Mouse (Mus musculus) stomach, embryonic 16.5 days (tissue): ENCODE measurements at regions not wholly inside any gene's neighbourhood (a gene's known extent, or its start where the extent isn't known, plus 50 kb on each side); places are given as distances from the start of the nearest gene placed in this dataset.

Source experiments
- ATAC-seq: fragments of 200-750 bp; cut with Nextera tagmentation; 2 replicates; pipeline ENCODE4 v1.8.0; 2017; ENCODE audit warnings: moderate number of reproducible peaks, moderate TSS enrichment; ENCODE audit not compliant: insufficient read depth, low FRiP score
- H3K27ac ChIP-seq: fragments of 300-500 bp; sonication (generic); 2 replicates; pipeline ENCODE4 v1.5.1; 2014; ENCODE audit warnings: low read length
- H3K27me3 ChIP-seq: fragments of 300-500 bp; sonication (generic); 2 replicates; pipeline ENCODE4 v1.6.1; 2014; ENCODE audit warnings: low read length, control low read depth, mixed read lengths; ENCODE audit not compliant: control insufficient read depth, insufficient read depth
- H3K36me3 ChIP-seq: fragments of 300-500 bp; sonication (generic); 2 replicates; pipeline ENCODE4 v1.6.1; 2014; ENCODE audit warnings: low read length; ENCODE audit not compliant: control insufficient read depth, insufficient read depth
- H3K4me1 ChIP-seq: fragments of 300-500 bp; sonication (generic); 2 replicates; pipeline ENCODE4 v1.6.1; 2014; ENCODE audit warnings: low read length, control low read depth, mixed read lengths; ENCODE audit not compliant: control insufficient read depth, insufficient read depth
- H3K4me2 ChIP-seq: fragments of 300-500 bp; sonication (generic); 2 replicates; pipeline ENCODE4 v1.6.1; 2014; ENCODE audit warnings: low read depth, low read length, mixed read lengths
- H3K4me3 ChIP-seq: fragments of 300-500 bp; sonication (generic); replicated peaks from 2 replicates; pipeline ENCODE4 v1.5.1; 2014; ENCODE audit warnings: mild to moderate bottlenecking, low read length
- H3K9ac ChIP-seq: fragments of 300-500 bp; sonication (generic); 2 replicates; pipeline ENCODE4 v1.6.1; 2014; ENCODE audit warnings: low read length
- H3K9me3 ChIP-seq: fragments of 300-500 bp; sonication (generic); replicated peaks from 2 replicates; pipeline ENCODE4 v1.6.1; 2016; ENCODE audit warnings: low read length, control low read depth; ENCODE audit not compliant: control insufficient read depth
- WGBS: fragments of 180-500 bp; shearing (Covaris S2); extraction: QIAGEN DNeasy Blood & Tissue Kit; methylation state at CpG from one replicate; pipeline ENCODE4 v1.1.7; 2014; 5-methylcytosine and 5-hydroxymethylcytosine counted together

DNA sequence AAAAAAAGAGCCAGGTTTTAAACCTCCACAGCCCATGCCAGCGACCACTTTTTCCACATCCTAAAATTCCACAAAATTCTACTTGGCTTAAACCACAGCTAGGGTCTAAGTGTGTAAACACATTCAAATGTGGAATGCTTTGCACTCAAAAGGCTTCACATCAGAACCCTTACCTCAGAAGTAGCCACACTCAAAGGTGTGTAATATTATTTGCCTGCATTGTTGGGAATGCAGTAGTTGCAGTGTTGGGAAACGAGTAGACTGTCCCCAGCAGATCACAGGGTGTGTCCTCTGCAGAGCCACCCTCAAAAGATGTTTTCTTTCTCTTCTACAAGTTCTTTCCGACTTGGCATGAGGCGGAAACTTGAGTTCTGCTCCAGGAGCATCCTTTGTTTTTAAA, 488.2 kb downstream of the Klf12 start:
- H3K4me3 ChIP-seq, result no peak overlapping the region
- H3K27ac ChIP-seq, result no peak overlapping the region
- no peaks in the 10 kb centered on the region for H3K9me3 ChIP-seq

DNA sequence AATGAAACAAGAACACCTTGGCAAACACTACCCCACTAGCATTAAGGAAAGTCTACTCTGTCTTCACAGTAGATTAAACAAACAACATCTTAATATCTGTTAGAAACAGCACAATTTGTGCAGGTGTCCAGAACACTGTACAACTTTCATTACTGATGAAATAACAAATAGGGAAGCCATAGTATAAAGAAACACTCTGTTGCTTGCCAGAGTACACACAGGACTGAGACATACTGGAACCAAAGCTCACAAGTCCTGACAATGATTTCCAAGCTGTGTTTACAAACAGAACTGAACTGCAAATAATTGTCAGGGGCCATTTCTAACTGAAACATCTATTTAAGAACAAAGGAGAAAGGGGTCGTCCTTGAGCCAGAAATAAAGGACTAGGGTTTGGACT, 478.4 kb downstream of the Klf12 start:
- 0 out of 2 replicates have a peak overlapping the region, but pooled peaks have one; percentile 23 for H3K27ac ChIP-seq
- H3K9me3 ChIP-seq, result no peaks in the 10 kb centered on the region
- no peak overlapping the region for H3K4me2 ChIP-seq
- H3K36me3 ChIP-seq, result no peaks in the 10 kb centered on the region
- WGBS, result 22% methylated on average over 1 of the region's 1 CpGs
- H3K9ac ChIP-seq, result no peak overlapping the region
- peak; percentile 29; the same call in 1 of the 2 replicates for ATAC-seq
- no peak overlapping the region for H3K4me3 ChIP-seq
- no peaks in the 10 kb centered on the region for H3K27me3 ChIP-seq
- no peaks in the 10 kb centered on the region for H3K4me1 ChIP-seq

More for the DNA sequence above, 488.2 kb downstream of the Klf12 start:
- WGBS, result 83% methylated on average over 4 of the region's 4 CpGs
- H3K9ac ChIP-seq, result no peak overlapping the region
- H3K4me1 ChIP-seq, result no peaks in the 10 kb centered on the region
- no peaks in the 10 kb centered on the region for H3K36me3 ChIP-seq
- H3K27me3 ChIP-seq, result no peaks in the 10 kb centered on the region
- no peak for ATAC-seq
- no peak overlapping the region for H3K4me2 ChIP-seq

DNA sequence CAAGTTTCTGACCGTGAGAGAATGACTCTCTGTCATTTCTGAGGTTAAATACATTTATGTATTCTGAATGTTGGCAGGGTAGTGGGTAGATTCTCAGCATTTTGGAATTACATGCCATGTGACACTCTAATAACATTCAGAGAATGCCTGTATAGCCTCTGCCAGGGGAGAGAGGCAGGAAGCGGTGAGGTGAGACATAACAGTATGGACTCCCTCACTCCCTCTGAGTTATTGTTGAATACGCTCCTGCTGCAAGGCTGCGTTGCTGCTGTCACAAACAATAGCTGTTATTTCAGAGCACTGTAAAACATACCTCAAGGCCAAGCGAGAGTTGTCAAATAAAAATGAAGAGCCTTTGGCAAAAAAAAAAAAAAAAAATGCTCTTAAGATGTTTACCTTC, 477.9 kb downstream of the Klf12 start:
- Histone ChIP-seq H3K9me3 (no peaks in the 10 kb centered on the region), H3K4me3 (no peak overlapping the region), H3K9ac (no peak overlapping the region), H3K27me3 (no peaks in the 10 kb centered on the region), H3K4me1 (no peaks in the 10 kb centered on the region), H3K27ac (no peak overlapping the region), H3K36me3 (no peaks in the 10 kb centered on the region), H3K4me2 (no peak overlapping the region)
- ATAC-seq, result no peak
- WGBS, result 57% methylated on average over 5 of the region's 5 CpGs

DNA sequence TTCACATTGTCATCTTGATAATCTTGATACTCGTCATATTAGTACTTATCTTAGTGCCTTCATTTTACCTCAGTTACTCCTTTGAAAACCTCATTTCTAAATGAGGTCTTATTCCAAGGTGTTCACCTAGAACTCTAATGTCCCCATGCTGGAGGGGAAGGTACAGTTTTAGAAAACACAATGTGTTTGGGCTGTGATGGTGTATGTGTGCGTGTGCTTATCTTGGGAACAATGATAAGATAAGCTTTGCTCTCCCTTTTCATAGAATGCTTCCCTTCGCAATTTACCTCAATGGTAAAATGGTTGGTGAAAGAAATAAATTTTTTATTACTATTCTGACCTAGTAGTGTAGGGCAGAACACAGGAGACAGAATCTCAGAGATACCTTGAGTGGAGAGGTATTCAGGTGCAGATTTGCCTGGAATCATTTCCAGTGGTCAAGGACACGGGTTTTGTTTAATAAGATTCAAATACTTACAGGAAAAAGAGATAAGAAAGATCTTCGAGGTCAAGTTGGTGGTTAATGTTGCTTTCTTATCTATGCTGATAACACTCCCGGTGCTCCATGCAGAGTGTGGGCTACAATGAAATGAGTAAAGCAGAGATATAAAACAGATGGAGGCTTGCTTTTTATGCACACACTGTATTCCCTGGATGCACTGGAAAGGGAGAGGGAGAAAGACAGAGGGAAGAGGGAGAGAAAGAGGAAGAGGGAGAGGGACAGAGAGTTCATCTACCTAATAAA, 471.6 kb downstream of the Klf12 start:
- Histone ChIP-seq H3K27me3 (no peaks in the 10 kb centered on the region), H3K4me1 (no peaks in the 10 kb centered on the region), H3K4me2 (no peak overlapping the region), H3K9me3 (no peaks in the 10 kb centered on the region), H3K27ac (no peak overlapping the region), H3K36me3 (no peaks in the 10 kb centered on the region), H3K9ac (no peak overlapping the region), H3K4me3 (no peak overlapping the region)
- WGBS, result 48% methylated on average over 6 of the region's 6 CpGs
- ATAC-seq, result no peak
